Mouse (Mus musculus) left cerebral cortex, adult 9 months (tissue): Measurements from ENCODE around the gene Crebzf.
A peak's percentile ranks its signal among the peaks of the same experiment; 100 is the strongest.

Source experiments
- DNase-seq, 2 experiments: peaks; one replicate each; pipeline ENCODE4 v3.0.0; 2022; ENCODE audit warnings: low spot score in 2 of 2

Crebzf gene

DNA sequence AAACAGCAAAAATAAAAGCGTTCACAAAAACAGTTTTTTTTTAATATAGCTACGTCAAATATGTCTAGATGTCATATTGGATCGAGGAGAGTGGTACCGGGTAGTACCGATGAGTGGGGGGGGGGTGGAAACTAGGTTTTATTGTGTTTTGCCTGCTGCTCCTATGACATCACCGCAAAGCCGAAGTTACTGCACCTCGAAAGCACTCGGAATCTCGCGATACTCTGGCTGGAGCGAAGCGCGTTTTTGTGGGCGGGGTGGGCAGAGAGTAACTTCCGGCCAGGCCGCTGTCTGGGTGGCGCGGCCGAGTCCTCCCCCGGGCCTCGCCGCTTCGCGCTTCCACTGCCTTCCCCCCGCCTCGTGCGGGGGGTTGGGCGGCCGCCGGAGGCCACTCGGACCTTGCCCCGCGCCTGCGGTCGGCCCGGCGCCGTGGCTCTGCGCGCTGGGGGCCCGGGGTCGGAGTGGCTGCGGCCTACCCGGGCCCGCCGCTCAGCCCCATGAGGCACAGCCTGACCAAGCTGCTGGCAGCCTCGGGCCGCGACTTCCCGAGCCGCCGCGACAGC, at the start of gene Crebzf:
TSS of gene Crebzf (plus strand) at position 212 of the 563 bp plus-strand sequence.
- peak; percentile 89 to 96 for DNase-seq

DNA sequence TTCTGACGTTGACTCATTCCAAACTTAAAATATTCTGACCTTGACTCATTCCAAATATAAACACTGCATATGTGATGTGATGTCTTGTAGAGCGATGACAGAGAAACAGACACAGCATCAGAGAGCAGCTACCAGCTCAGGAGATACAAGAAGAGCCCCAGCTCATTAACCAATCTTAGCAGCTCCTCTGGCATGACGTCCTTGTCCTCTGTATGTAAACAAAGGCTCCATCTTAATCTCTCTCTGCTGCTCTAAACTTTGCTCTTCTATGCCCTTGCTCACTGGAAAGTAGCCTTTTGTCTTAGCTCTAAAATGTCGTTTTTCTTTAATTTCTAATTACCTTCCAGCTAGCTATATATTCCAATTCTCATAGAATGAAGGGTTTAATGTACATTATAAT, 47.5 kb upstream of the Crebzf start:
- DNase-seq: no peak

- DNase-seq: no peak
These were observed 46.6 kb upstream of the Crebzf start for GRCm38 (mm10) chr7:90395928-90396327.

- DNase-seq: peak in 1 of 2 experiments; percentile 71
These were observed 32.6 kb upstream of the Crebzf start for GRCm38 (mm10) chr7:90409934-90410333.

- peak; percentile 76 to 86 for DNase-seq
These were observed 16.2 kb upstream of the Crebzf start, which contains the start of gene Ccdc89 for GRCm38 (mm10) chr7:90426020-90427001. Gene Ccdc89, plus strand, starts transcription at chr7:90426577.

DNA sequence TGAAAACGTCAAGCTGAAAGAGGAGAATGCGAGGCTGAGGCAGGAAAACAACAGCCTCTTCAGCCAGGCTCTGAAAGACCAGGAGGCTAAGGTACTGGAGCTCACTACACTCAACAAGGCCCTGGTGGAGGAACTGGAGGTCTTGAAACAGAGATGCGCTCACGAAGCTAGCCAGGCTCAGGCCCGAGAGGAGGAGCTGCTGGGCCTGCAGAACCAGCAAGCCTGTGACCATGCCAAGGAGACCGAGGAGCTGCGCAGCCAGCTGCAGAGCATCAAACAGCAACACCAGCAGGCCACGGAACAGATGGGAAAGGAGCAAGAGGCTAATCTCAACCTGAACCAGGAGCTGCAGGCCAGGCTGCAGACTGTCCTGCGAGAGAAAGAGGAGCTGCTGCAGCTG, 15.5 kb upstream of the Crebzf start:
- no peak for DNase-seq

DNA sequence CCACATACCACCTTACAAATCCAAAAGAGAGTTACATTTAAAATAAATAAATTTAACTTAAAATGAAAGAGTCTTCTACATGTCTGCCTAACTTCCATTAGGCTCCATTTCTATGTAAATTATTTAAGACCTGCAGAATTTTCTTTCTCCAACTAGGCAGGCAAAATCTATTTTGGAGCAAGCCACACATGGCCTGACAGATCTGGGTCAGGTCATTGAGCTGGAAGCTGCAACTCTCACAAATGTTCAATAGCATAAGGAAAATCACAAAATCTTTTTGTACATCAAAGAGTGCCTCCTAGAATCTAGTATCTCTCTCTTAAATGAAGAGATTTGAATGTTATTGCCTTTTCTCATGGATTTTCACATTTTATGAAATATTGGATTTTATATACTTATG, 10.3 kb upstream of the Crebzf start:
- DNase-seq: no peak

DNA sequence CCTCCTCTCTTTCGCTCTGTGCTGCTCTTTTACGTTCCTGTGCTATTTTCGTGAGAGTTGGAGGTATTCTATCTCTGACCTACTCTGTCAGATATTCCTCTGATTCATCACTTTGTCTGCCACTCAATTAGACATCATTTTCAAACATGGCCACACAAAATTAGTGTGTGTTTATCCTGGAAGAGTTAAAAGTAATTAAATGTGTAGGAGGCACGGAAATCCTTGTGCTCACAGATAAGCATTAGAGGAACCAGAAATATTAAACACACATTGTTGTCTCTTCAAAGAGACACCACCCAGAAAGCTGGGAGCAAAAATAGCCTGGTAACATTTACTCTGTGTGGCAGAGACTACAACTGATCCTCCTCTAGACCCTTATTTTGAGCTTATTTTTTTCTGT, 2.5 kb upstream of the Crebzf start:
- DNase-seq: no peak

DNA sequence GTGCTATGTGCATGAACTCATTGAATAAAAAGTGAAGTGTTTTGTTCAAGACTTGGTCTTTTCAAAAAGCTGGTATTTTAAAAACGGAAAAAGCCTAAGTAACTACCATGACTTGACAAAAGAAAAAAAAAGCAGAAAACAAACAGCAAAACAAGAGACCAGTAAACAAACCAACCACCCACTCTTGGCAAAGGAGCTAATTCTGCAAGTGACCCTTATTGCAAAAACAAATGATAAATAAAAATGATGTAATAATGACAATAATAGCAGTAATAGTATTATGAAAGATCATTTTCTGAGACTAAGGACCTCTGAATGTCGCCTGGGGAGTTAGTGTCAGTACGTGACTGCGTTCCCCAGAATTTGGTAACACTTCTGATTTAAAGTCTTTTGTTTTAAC, 459 bp upstream of the Crebzf start:
- DNase-seq: no peak

- DNase-seq: peak in 1 of 2 experiments; percentile 52
These were observed 867 bp downstream of the Crebzf start for GRCm38 (mm10) chr7:90443101-90444091.

DNA sequence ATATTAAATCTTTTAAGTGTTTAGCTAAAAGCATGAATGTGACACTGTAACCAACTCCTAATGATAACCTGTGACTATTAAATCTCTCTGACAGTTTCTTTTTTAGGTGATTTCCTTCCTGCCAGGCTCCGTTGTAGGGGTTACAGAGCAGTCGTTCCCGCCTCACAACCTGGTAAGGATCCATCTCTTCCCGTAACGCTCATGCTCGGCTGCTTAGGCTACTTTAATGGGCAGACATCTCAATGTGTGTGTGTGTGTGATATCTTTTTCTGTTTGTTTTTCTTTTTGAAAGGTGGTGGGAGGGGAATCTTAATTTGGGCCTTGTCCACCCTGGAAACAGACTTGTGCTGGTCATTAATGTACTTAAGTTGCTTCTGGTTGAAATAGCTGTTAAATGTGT, 1.7 kb downstream of the Crebzf start:
- DNase-seq: no peak

GRCm38 (mm10) chr7:90456149-90456844, 13.8 kb downstream of the Crebzf start:
- no peak for DNase-seq

GRCm38 (mm10) chr7:90456845-90457468, 14.4 kb downstream of the Crebzf start, which contains the start of gene Tmem126a:
Gene Tmem126a, minus strand, starts transcription at chr7:90457229.
- DNase-seq: peak; percentile 62 to 84

DNA sequence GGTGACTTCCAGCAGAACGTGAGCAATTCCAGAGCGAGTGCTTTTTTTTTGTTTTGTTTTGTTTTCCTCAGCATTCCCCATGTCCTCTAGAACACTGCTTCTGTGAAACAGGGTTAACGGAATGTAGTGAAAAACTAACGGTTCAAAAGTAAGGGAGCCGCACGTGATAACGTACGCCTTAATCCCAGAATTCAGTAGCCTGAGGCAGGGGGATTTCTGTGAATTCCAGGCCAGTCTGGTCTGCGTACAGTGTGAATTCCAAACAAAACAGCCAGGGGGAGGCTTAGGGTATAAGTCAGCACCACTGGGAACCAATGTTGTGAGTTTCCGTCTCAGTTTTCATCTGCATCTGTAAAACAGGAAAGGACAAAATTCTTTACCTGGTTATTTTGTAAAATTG, 15.0 kb downstream of the Crebzf start:
- no peak for DNase-seq

DNA sequence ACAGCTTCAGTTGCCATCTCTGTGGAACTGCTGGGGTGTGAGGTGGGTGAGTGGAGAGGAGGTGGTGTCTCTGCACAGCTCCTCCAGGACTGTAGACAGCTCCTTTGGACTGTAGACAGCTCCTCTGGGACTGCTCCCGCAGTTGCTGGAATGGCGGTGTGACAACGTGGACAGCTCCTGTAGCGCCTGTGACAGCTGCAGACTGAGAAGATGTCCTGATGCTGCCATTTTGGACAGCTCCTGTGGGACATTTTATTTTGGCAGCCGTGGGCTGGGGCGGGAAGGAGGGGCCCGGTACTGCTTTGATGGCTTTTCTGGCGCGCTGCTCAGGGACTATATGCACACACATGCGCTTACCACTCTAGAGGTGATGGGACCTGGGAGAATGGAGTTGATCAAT, 17.8 kb downstream of the Crebzf start:
- no peak for DNase-seq

- DNase-seq: no peak
These were observed 18.4 kb downstream of the Crebzf start for GRCm38 (mm10) chr7:90460930-90461329.

- DNase-seq: no peak
These were observed 18.9 kb downstream of the Crebzf start for GRCm38 (mm10) chr7:90461441-90461840.

DNA sequence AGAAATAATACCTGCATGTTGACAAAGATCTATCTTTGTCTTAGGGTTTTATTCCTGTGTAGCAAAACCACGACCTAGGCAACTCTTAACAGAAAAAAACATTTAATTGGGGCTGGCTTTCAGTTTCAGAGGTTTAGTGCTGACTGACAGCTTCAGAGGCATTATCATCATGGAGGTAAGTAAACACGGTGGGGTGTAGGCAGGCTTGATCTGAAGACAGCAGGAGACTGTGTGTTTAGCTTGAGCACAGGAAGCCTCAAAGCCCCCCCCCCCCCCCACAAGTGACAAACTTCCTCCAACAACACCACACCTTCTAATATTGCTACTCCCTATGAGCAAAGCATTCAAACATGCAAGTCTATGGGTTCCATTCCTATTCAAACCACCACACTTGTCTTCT, 31.0 kb downstream of the Crebzf start:
- DNase-seq: no peak

GRCm38 (mm10) chr7:90475793-90476312, 33.3 kb downstream of the Crebzf start, which contains the start of gene Tmem126b:
Gene Tmem126b, minus strand, starts transcription at chr7:90476001.
- peak; percentile 99 for DNase-seq
